Mouse (Mus musculus) hindbrain, postnatal 0 days (tissue): ENCODE measurements at regions not wholly inside any gene's neighbourhood (a gene's known extent, or its start where the extent isn't known, plus 50 kb on each side); places are given as distances from the start of the nearest gene placed in this dataset.

Source experiments
- ATAC-seq: fragments of 200-750 bp; cut with Nextera tagmentation; 2 replicates; pipeline ENCODE4 v1.8.0; 2017; ENCODE audit warnings: mild to moderate bottlenecking, moderate TSS enrichment, moderate library complexity
- DNase-seq: peaks from one replicate; pipeline ENCODE4 v3.0.0-alpha.2; 2015; ENCODE audit warnings: low spot score
- H3K27ac ChIP-seq: fragments of 300-500 bp; sonication (generic); 2 replicates; pipeline ENCODE4 v1.5.1; 2014; ENCODE audit warnings: mild to moderate bottlenecking
- H3K27me3 ChIP-seq: fragments of 300-500 bp; sonication (generic); 2 replicates; pipeline ENCODE4 v1.6.1; 2014; ENCODE audit warnings: low read length, mixed read lengths; ENCODE audit not compliant: insufficient read depth
- H3K36me3 ChIP-seq: fragments of 300-500 bp; sonication (generic); 2 replicates; pipeline ENCODE4 v1.6.1; 2014; ENCODE audit warnings: low read length, mixed read lengths; ENCODE audit not compliant: insufficient read depth
- H3K4me1 ChIP-seq: fragments of 300-500 bp; sonication (generic); 2 replicates; pipeline ENCODE4 v1.6.1; 2014; ENCODE audit warnings: antibody characterized with exemption, low read length, mixed read lengths; ENCODE audit not compliant: insufficient read depth
- H3K4me2 ChIP-seq: fragments of 300-500 bp; sonication (generic); 2 replicates; pipeline ENCODE4 v1.6.1; 2014; ENCODE audit warnings: low read depth, mild to moderate bottlenecking, low read length, moderate library complexity, mixed read lengths
- H3K4me3 ChIP-seq: fragments of 300-500 bp; sonication (generic); 2 replicates; pipeline ENCODE4 v1.5.1; 2014; ENCODE audit warnings: low read length
- H3K9ac ChIP-seq: fragments of 300-500 bp; sonication (generic); replicated peaks from 2 replicates; pipeline ENCODE4 v1.6.1; 2014; ENCODE audit warnings: mild to moderate bottlenecking, low read length, moderate library complexity, mixed read lengths
- H3K9me3 ChIP-seq: fragments of 300-500 bp; sonication (generic); 2 replicates; pipeline ENCODE4 v1.6.1; 2016; ENCODE audit warnings: low read length, mixed read lengths
- CTCF ChIP-seq: IDR thresholded peaks from 2 replicates; pipeline ENCODE4 v1.5.1; 2016; ENCODE audit warnings: antibody characterized with exemption, control low read depth, low read depth
- whole genome bisulfite sequencing: fragments of 180-500 bp; shearing (Covaris S2); extraction: QIAGEN DNeasy Blood & Tissue Kit; methylation state at CpG from one replicate; pipeline ENCODE4 v1.1.7; 2014; 5-methylcytosine and 5-hydroxymethylcytosine counted together

- Histone ChIP-seq H3K4me1 (no peaks in the 10 kb centered on the region), H3K9me3 (no peaks in the 10 kb centered on the region), H3K9ac (no peak overlapping the region), H3K4me3 (no peak overlapping the region), H3K27ac (no peak overlapping the region), H3K36me3 (no peaks in the 10 kb centered on the region), H3K4me2 (no peak overlapping the region), H3K27me3 (no peaks in the 10 kb centered on the region)
- 81% methylated on average over 4 of the region's 4 CpGs for WGBS
- TF ChIP-seq CTCF: no peak
- DNase-seq (no peak), ATAC-seq (no peak)
Observed at GRCm38 (mm10) chr5:26444331-26445200, 187.1 kb downstream of the Gm7361 start.

GRCm38 (mm10) chr5:26451306-26451705 lies 193.8 kb downstream of the Gm7361 start:
- Histone ChIP-seq H3K9me3 (no peaks in the 10 kb centered on the region), H3K27ac (no peak overlapping the region), H3K4me3 (no peak overlapping the region), H3K36me3 (no peaks in the 10 kb centered on the region), H3K4me1 (no peaks in the 10 kb centered on the region), H3K4me2 (no peak overlapping the region), H3K27me3 (no peaks in the 10 kb centered on the region), H3K9ac (no peak overlapping the region)
- TF ChIP-seq CTCF: no peak
- no peak for ATAC-seq
- 37% methylated on average over 1 of the region's 1 CpGs for WGBS
- DNase-seq: no peak

- Histone ChIP-seq H3K27ac (no peak overlapping the region), H3K4me1 (no peaks in the 10 kb centered on the region), H3K36me3 (no peaks in the 10 kb centered on the region), H3K4me3 (no peak overlapping the region), H3K4me2 (no peak overlapping the region), H3K9me3 (no peaks in the 10 kb centered on the region), H3K27me3 (no peaks in the 10 kb centered on the region), H3K9ac (no peak overlapping the region)
- 82% methylated on average over 4 of the region's 4 CpGs for WGBS
- no peak for TF ChIP-seq CTCF
- DNase-seq (no peak), ATAC-seq (no peak)
Observed at GRCm38 (mm10) chr5:26457627-26458026, 200.1 kb downstream of the Gm7361 start.

GRCm38 (mm10) chr5:26466666-26467065 lies 209.2 kb downstream of the Gm7361 start:
- DNase-seq (no peak), ATAC-seq (no peak)
- Histone ChIP-seq H3K9ac (no peak overlapping the region), H3K27me3 (no peaks in the 10 kb centered on the region), H3K9me3 (no peaks in the 10 kb centered on the region), H3K36me3 (no peaks in the 10 kb centered on the region), H3K27ac (no peak overlapping the region), H3K4me1 (no peaks in the 10 kb centered on the region), H3K4me3 (no peak overlapping the region), H3K4me2 (no peak overlapping the region)
- no peak for TF ChIP-seq CTCF
- 54% methylated on average over 1 of the region's 1 CpGs for WGBS

GRCm38 (mm10) chr5:26485726-26486125 lies 228.2 kb downstream of the Gm7361 start:
- Histone ChIP-seq H3K4me3 (no peak overlapping the region), H3K4me2 (no peak overlapping the region), H3K27me3 (no peaks in the 10 kb centered on the region), H3K36me3 (no peaks in the 10 kb centered on the region), H3K27ac (no peak overlapping the region), H3K9ac (no peak overlapping the region), H3K4me1 (no peaks in the 10 kb centered on the region), H3K9me3 (no peaks in the 10 kb centered on the region)
- no peak for TF ChIP-seq CTCF
- DNase-seq (no peak), ATAC-seq (no peak)
- 78% methylated on average over 2 of the region's 2 CpGs for WGBS

GRCm38 (mm10) chr5:26494003-26494402 lies 236.5 kb downstream of the Gm7361 start:
- H3K4me1 ChIP-seq: no peaks in the 10 kb centered on the region
- WGBS: 82% methylated on average over 2 of the region's 2 CpGs
- no peaks in the 10 kb centered on the region for H3K36me3 ChIP-seq
- H3K27ac ChIP-seq: no peak overlapping the region
- ATAC-seq: no peak
- H3K9ac ChIP-seq: no peak overlapping the region
- no peaks in the 10 kb centered on the region for H3K9me3 ChIP-seq
- H3K4me3 ChIP-seq: no peak overlapping the region
- H3K27me3 ChIP-seq: no peaks in the 10 kb centered on the region
- no peak overlapping the region for H3K4me2 ChIP-seq
- TF ChIP-seq CTCF: no peak
- DNase-seq: no peak

- H3K9ac ChIP-seq: no peak overlapping the region
- no peaks in the 10 kb centered on the region for H3K9me3 ChIP-seq
- no peak for TF ChIP-seq CTCF
- H3K4me1 ChIP-seq: no peaks in the 10 kb centered on the region
- no peak for DNase-seq
- no peak for ATAC-seq
- H3K4me2 ChIP-seq: no peak overlapping the region
- H3K36me3 ChIP-seq: no peaks in the 10 kb centered on the region
- no peak overlapping the region for H3K4me3 ChIP-seq
- WGBS: 71% methylated on average over 2 of the region's 2 CpGs
- no peaks in the 10 kb centered on the region for H3K27me3 ChIP-seq
- H3K27ac ChIP-seq: no peak overlapping the region
Observed at GRCm38 (mm10) chr5:26497641-26498430, 240.3 kb downstream of the Gm7361 start.
